Mouse (Mus musculus) intestine, postnatal 0 days (tissue): ENCODE results near the gene Pde4c. TPM values are rescaled to one million over a fixed set of nuclear protein-coding genes. Genes with fewer than 3 reads are reported as not detected.

Experiments used
- ATAC-seq: fragments of 200-750 bp; cut with Nextera tagmentation; 2 replicates; pipeline ENCODE4 v1.8.0; 2017; ENCODE audit warnings: mild to moderate bottlenecking, moderate TSS enrichment, moderate library complexity
- H3K27ac ChIP-seq: fragments of 300-500 bp; sonication (generic); 2 replicates; pipeline ENCODE4 v1.5.1; 2014; ENCODE audit warnings: mild to moderate bottlenecking, low read depth, low read length, moderate library complexity
- H3K27me3 ChIP-seq: fragments of 300-500 bp; sonication (generic); replicated peaks from 2 replicates; pipeline ENCODE4 v1.6.1; 2014; ENCODE audit warnings: low read length, mixed read lengths; ENCODE audit not compliant: control insufficient read depth, insufficient read depth
- H3K36me3 ChIP-seq: fragments of 300-500 bp; sonication (generic); 2 replicates; pipeline ENCODE4 v1.6.1; 2014; ENCODE audit warnings: mild to moderate bottlenecking, moderate library complexity; ENCODE audit not compliant: control insufficient read depth, insufficient read depth
- H3K4me1 ChIP-seq: fragments of 300-500 bp; sonication (generic); replicated peaks from 2 replicates; pipeline ENCODE4 v1.6.1; 2014; ENCODE audit warnings: antibody characterized with exemption, low read length, mixed read lengths; ENCODE audit not compliant: control insufficient read depth, insufficient read depth
- H3K4me2 ChIP-seq: fragments of 300-500 bp; sonication (generic); replicated peaks from 2 replicates; pipeline ENCODE4 v1.6.1; 2014; ENCODE audit warnings: low read depth, mild to moderate bottlenecking, moderate library complexity
- H3K4me3 ChIP-seq: fragments of 300-500 bp; sonication (generic); 2 replicates; pipeline ENCODE4 v1.5.1; 2014; ENCODE audit warnings: low read depth, low read length
- H3K9ac ChIP-seq: fragments of 300-500 bp; sonication (generic); 2 replicates; pipeline ENCODE4 v1.6.1; 2014; ENCODE audit warnings: mild to moderate bottlenecking, low read depth, low read length
- H3K9me3 ChIP-seq: fragments of 300-500 bp; sonication (generic); 2 replicates; pipeline ENCODE4 v1.6.1; 2016; ENCODE audit warnings: mixed run types; ENCODE audit not compliant: control insufficient read depth
- CTCF ChIP-seq: sonication (generic); IDR thresholded peaks from 2 replicates; pipeline ENCODE4 v1.5.1; 2016; ENCODE audit warnings: low read depth, mild to moderate bottlenecking, control low read depth, antibody characterized with exemption, moderate library complexity
- WGBS: fragments of 180-500 bp; shearing (Covaris S2); extraction: QIAGEN DNeasy Blood & Tissue Kit; methylation state at CpG from one replicate; pipeline ENCODE4 v1.1.7; 2014; 5-methylcytosine and 5-hydroxymethylcytosine counted together
- polyA plus RNA-seq: library from polyadenylated mRNA; unstranded; fragments of >200 nt; fragmentation: Nextera tagmentation; extraction: Ambion mirVana; gene quantifications from 2 replicates; pipeline ENCODE4 v1.2.1, GENCODE M21; 2015

Gene Pde4c
- polyA plus RNA-seq, 1 experiment from 2014 or later: 0.21 TPM

DNA sequence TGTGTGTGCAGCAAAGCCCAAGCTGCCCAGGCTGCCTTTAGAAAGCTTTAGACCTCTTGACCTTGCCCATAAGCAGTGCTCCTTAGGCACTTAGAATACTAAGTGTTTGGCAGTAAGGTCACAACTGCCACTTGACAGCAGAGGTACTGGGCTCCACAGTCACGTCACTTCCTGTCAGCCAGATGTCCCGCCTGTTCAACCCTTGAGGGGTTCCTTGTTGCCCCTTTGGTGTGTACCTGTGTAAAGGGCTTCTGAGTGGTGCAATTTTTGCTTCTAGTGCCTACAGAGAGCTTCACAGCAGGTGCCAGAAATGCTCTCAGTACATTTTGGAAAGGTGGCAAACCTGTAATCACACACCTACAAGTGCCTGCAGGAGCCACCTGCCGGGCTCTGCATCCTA is 14.7 kb downstream of the Pde4c start:
- WGBS: 76% methylated on average over 3 of the region's 3 CpGs
- H3K9ac ChIP-seq: no peak overlapping the region
- no peaks in the 10 kb centered on the region for H3K4me1 ChIP-seq
- H3K36me3 ChIP-seq: no peaks in the 10 kb centered on the region
- H3K4me2 ChIP-seq: no peak overlapping the region
- peaks cover 11% of the 10 kb centered on the region for H3K27me3 ChIP-seq
- no peak overlapping the region for H3K27ac ChIP-seq
- no peak overlapping the region for H3K4me3 ChIP-seq
- no peaks in the 10 kb centered on the region for H3K9me3 ChIP-seq
- ATAC-seq: no peak
- TF ChIP-seq CTCF: no peak

DNA sequence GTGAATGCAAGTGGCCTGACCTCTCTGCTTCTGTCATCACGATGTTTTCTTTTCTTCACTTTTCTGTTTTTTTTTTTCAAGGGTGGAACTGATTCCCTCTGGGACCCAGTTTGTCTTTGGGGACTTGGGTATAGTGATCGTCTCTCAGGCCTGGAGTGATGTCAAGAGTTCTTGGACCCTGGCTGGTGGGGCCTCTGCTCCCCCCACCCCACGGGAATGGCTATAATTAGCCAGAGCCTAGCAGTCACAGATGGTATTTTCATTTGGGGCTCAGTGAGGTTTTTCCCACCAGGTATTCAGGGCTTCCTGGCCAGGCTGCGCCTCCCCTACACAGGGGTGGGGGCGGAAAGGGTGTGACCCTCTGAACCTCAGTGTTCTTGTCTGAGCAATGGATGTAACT is 18.1 kb downstream of the Pde4c start:
- H3K4me1 ChIP-seq: no peaks in the 10 kb centered on the region
- no peak overlapping the region for H3K27ac ChIP-seq
- 63% methylated on average over 5 of the region's 5 CpGs for WGBS
- H3K36me3 ChIP-seq: no peaks in the 10 kb centered on the region
- no peak overlapping the region for H3K4me2 ChIP-seq
- no peak for ATAC-seq
- peaks cover 32% of the 10 kb centered on the region for H3K27me3 ChIP-seq
- TF ChIP-seq CTCF: no peak
- H3K4me3 ChIP-seq: no peak overlapping the region
- no peak overlapping the region for H3K9ac ChIP-seq
- no peaks in the 10 kb centered on the region for H3K9me3 ChIP-seq

DNA sequence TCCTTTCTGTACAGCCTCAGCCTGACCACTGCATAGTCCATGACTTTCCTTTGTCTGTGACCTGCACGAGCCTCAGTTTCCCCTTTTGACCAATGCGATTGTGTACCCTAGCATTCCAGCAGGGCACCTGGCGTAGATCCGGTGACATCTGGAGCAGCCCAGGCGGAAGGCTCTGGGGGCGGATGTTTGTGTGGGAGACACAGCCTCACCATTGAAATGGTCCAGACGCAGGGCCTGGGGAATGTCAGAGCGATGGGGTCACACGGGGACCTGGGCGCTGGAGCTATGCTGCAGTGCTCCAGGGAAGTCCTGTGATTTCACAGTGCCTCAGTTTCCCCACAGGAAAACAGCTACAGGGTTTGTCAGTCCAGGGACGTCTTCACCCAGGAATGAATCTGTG is 18.7 kb downstream of the Pde4c start:
- no peak for TF ChIP-seq CTCF
- WGBS: 48% methylated on average over 11 of the region's 11 CpGs

DNA sequence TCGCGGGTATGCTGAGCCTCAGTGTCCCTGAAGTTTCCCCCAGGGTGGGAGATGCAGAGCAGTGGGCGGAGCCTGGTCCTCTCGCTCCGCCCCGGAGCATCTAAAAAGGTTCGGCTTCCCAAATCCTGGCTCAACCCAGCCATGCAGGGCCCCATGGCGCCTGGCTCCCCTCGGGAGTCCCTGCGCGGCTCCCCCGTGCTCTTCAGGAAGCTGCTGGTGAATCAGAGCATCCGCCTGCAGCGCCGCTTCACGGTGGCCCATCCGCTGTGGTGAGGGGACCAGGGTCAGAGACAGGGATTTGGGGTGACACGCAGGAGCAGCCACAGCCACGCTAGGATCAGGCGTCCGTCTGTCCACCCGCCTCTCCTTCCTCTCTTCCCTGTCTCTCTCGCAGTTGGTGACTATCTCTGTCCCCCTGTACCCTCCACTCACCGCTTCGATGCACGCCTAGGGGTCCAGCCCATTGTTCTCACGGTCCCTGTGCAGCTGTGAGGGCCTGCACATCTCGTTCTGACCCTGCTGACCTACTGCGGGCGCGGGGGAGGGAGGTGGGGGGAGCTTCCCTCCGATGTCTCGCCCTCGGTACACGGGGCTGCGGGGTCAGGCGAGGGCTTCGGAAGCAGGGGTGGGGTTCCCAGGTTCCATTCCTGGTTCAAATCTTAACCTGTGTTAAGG is 19.6 kb downstream of the Pde4c start:
- H3K4me3 ChIP-seq: no peak overlapping the region
- peaks cover 38% of the 10 kb centered on the region for H3K27me3 ChIP-seq
- no peak overlapping the region for H3K27ac ChIP-seq
- no peaks in the 10 kb centered on the region for H3K36me3 ChIP-seq
- no peak for ATAC-seq
- H3K4me1 ChIP-seq: no peaks in the 10 kb centered on the region
- WGBS: 10% methylated on average over 38 of the region's 38 CpGs
- H3K9ac ChIP-seq: no peak overlapping the region
- no peaks in the 10 kb centered on the region for H3K9me3 ChIP-seq
- TF ChIP-seq CTCF: no peak
- H3K4me2 ChIP-seq: peak overlapping the region; percentile 57

More for the DNA sequence above, 18.7 kb downstream of the Pde4c start:
- H3K4me1 ChIP-seq: no peaks in the 10 kb centered on the region
- no peaks in the 10 kb centered on the region for H3K36me3 ChIP-seq
- no peak overlapping the region for H3K4me3 ChIP-seq
- H3K27me3 ChIP-seq: peaks cover 36% of the 10 kb centered on the region
- no peak for ATAC-seq
- no peaks in the 10 kb centered on the region for H3K9me3 ChIP-seq
- no peak overlapping the region for H3K4me2 ChIP-seq
- no peak overlapping the region for H3K27ac ChIP-seq
- H3K9ac ChIP-seq: no peak overlapping the region

DNA sequence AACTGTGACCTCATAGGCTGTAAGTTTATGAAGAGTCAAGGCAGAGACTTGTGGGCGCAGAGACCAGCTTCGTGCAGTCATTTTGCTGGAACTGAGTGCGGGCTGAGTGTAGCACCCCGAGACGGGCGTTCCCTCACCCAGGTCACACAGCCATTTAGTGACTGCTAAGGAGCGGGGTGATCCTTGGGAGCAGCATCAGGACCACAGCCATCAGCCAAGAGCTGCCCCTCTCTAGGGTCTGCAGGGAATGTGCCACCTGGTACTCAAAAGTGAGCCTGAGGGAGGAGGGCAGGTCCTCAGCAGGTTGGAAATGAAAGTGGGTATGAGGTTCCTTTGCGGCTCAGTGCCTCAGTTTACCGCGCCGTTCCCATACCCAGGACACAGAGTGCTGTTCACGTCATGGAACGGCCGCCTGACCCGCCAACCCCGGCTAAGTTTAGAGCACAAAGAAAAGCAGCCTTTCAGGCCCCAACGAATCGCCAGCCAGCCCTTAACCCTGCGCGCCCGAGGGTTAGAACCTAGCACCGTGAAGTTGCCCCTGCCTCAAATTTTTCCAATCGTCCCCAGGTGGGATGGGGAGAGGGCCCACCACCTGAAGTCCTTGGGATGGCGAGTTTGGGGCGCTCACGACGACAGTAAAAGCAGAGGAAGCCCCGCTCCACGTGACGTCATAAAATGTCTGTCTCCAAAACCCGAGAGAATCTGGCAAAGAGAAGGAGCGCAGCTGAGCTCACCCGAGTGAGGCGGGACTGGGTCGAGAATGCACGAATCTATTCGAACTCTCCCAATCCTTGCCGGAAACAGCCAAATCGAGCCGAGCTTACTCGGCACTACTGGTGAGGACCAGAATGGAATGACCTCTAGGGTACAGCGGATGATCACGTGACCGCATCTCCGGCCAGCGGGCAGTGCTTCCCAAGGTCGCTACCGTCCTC is 20.4 kb downstream of the Pde4c start:
- H3K27me3 ChIP-seq: peaks cover 38% of the 10 kb centered on the region
- no peaks in the 10 kb centered on the region for H3K36me3 ChIP-seq
- H3K9ac ChIP-seq: 0 out of 2 replicates have a peak overlapping the region, but pooled peaks have one; percentile 22
- peak overlapping the region; percentile 57 for H3K4me2 ChIP-seq
- ATAC-seq: no peak
- 7% methylated on average over 48 of the region's 48 CpGs for WGBS
- H3K4me3 ChIP-seq: peak overlapping the region; percentile 20
- no peak for TF ChIP-seq CTCF
- no peak overlapping the region for H3K27ac ChIP-seq
- no peaks in the 10 kb centered on the region for H3K9me3 ChIP-seq
- H3K4me1 ChIP-seq: no peaks in the 10 kb centered on the region

DNA sequence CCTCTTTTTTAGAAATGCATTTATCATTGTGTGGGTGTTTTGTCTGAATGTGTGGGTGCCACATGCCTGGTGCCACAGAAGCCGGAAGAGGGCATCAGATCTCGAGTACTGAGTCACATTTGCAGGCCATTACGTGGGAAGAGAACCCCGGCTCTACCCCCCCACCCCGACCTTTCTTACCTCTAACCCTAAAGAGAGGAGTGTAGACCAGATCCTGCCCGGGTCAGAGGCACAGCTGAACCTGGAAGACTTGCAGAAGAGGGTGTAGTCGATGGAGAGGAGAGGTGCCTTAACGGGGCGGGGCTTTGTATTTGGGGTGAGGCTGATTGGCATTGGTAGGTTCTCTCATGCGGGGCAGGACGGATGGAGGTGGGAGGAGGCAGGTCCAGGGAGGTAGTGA is 21.3 kb downstream of the Pde4c start:
- no peaks in the 10 kb centered on the region for H3K9me3 ChIP-seq
- no peak overlapping the region for H3K27ac ChIP-seq
- WGBS: 53% methylated on average over 11 of the region's 11 CpGs
- no peak for ATAC-seq
- no peak overlapping the region for H3K4me2 ChIP-seq
- peaks cover 38% of the 10 kb centered on the region for H3K27me3 ChIP-seq
- TF ChIP-seq CTCF: no peak
- no peak overlapping the region for H3K4me3 ChIP-seq
- H3K36me3 ChIP-seq: no peaks in the 10 kb centered on the region
- H3K4me1 ChIP-seq: no peaks in the 10 kb centered on the region
- H3K9ac ChIP-seq: no peak overlapping the region
